Mouse (Mus musculus): ENCODE measurements around the gene Sipa1.

GRCm38 (mm10) chr19:5640339-5640738, 23.2 kb downstream of the Sipa1 start:
- no peak for TF ChIP-seq CTCF (IDR thresholded peaks at IDR 0.05)
- no peak for TF ChIP-seq POLR2A (IDR thresholded peaks at IDR 0.05; ENCODE audit: insufficient read depth, low read depth, low read length)
- no peak for TF ChIP-seq EP300 (IDR thresholded peaks at IDR 0.05; ENCODE audit: insufficient read depth, low read depth, low read length)
